Mouse (Mus musculus) adipose tissue, adult 10 weeks (tissue): Measurements from ENCODE around the gene Smok3a. TPM values are rescaled to one million over a fixed set of nuclear protein-coding genes. Genes with fewer than 3 reads are reported as not detected.

Experiments
- polyA plus RNA-seq: library from polyadenylated mRNA; stranded (reverse); fragments of 350-450 nt; fragmentation: Illumina TruSeq; extraction: RNeasy Lipid Tissue Mini Kit (QIAGEN cat#74804); gene quantifications from one replicate; pipeline ENCODE4 v1.2.3, GENCODE M21; 2014; ENCODE audit warnings: low read depth, low replicate concordance

Gene Smok3a
- polyA plus RNA-seq, result not detected

GRCm38 (mm10) chr5:138020961-138021479, at the start of gene Smok3a, which contains the start of gene Smok3b:
Smok3a (plus strand) TSS chr5:138021261.
Smok3b (plus strand) TSS chr5:138021429.

GRCm38 (mm10) chr5:137981300-137981699, 39.8 kb upstream of the Smok3a start, which contains the start of gene Azgp1:
Azgp1 (plus strand) TSS chr5:137981520.

GRCm38 (mm10) chr5:138052894-138053293, 31.8 kb downstream of the Smok3a start, which contains the start of gene Smok3c:
Smok3c (plus strand) TSS chr5:138053194.

Other genes with a start within 250 kb of the Smok3a start
- 12.7 TPM for gene Ppp1r35, start 242.4 kb upstream of the Smok3a start, polyA plus RNA-seq
- gene Mepce, start 233.6 kb upstream of the Smok3a start, polyA plus RNA-seq, result 38.5 TPM
- 8.0 TPM for gene Zcwpw1, start 233.5 kb upstream of the Smok3a start, polyA plus RNA-seq
- gene Pilra, start 185.0 kb upstream of the Smok3a start, polyA plus RNA-seq, result 4.9 TPM
- 4.2 TPM for gene Pilrb1, start 163.2 kb upstream of the Smok3a start, polyA plus RNA-seq
- 5.3 TPM for gene Pilrb2, start 149.4 kb upstream of the Smok3a start, polyA plus RNA-seq
- gene Cyp3a13, start 99.6 kb upstream of the Smok3a start, polyA plus RNA-seq, result 0.10 TPM
- 0.10 TPM for gene Gjc3, start 58.2 kb upstream of the Smok3a start, polyA plus RNA-seq
- gene Azgp1, start 39.7 kb upstream of the Smok3a start, polyA plus RNA-seq, result 1.3 TPM
- 0.36 TPM for gene Smok3b, start 168 bp downstream of the Smok3a start, polyA plus RNA-seq
- gene Smok3c, start 31.9 kb downstream of the Smok3a start, polyA plus RNA-seq, result not detected
- 11.2 TPM for gene Zkscan1, start 63.8 kb downstream of the Smok3a start, polyA plus RNA-seq
- gene Zscan21, start 95.6 kb downstream of the Smok3a start, polyA plus RNA-seq, result 19.0 TPM
- gene Zfp113, start 134.5 kb downstream of the Smok3a start, polyA plus RNA-seq, result 6.9 TPM
- gene Cops6, start 139.8 kb downstream of the Smok3a start, polyA plus RNA-seq, result 124 TPM
- gene Ap4m1, start 150.7 kb downstream of the Smok3a start, polyA plus RNA-seq, result 26.6 TPM
- gene Mcm7, start 151.2 kb downstream of the Smok3a start, polyA plus RNA-seq, result 26.1 TPM
- 29.0 TPM for gene Taf6, start 166.2 kb downstream of the Smok3a start, polyA plus RNA-seq
- gene Cnpy4, start 166.2 kb downstream of the Smok3a start, polyA plus RNA-seq, result 20.6 TPM
- gene Mblac1, start 173.1 kb downstream of the Smok3a start, polyA plus RNA-seq, result 5.7 TPM
- gene Nxpe5, start 204.6 kb downstream of the Smok3a start, polyA plus RNA-seq, result 22.5 TPM
- 169 TPM for gene Lamtor4, start 234.2 kb downstream of the Smok3a start, polyA plus RNA-seq
- gene BC037034, start 242.8 kb downstream of the Smok3a start, polyA plus RNA-seq, result 57.0 TPM